Mouse (Mus musculus) midbrain, embryonic 13.5 days (tissue): ENCODE data around the gene Acaa1a. TPM values are rescaled to one million over a fixed set of nuclear protein-coding genes. Genes with fewer than 3 reads are reported as not detected.

Experiments used
- polyA plus RNA-seq: library from polyadenylated mRNA; unstranded; fragments of >200 nt; fragmentation: Nextera tagmentation; extraction: Ambion mirVana; gene quantifications from 2 replicates; pipeline ENCODE4 v1.2.1, GENCODE M21; 2015

The Acaa1a gene
- polyA plus RNA-seq, 1 experiment from 2014 or later = 100 TPM

Other genes starting within 250 kb of the Acaa1a start
- 20.0 and 21.0 TPM in 2 replicates for gene Plcd1, start 246.2 kb upstream of the Acaa1a start, polyA plus RNA-seq
- 0.75 and 0.81 TPM in 2 replicates for gene Dlec1, start 237.2 kb upstream of the Acaa1a start, polyA plus RNA-seq
- 1.4 TPM in 2 replicates for gene Acaa1b, start 182.6 kb upstream of the Acaa1a start, polyA plus RNA-seq
- not detected in 2 replicates for gene Gm47289, start 180.5 kb upstream of the Acaa1a start, polyA plus RNA-seq
- gene Slc22a13, start 130.6 kb upstream of the Acaa1a start, polyA plus RNA-seq = not detected in 2 replicates
- gene Oxsr1, start 17.2 kb upstream of the Acaa1a start, polyA plus RNA-seq = 13.0 and 13.7 TPM in 2 replicates
- gene Myd88, start 1.7 kb downstream of the Acaa1a start, polyA plus RNA-seq = 4.5 and 4.7 TPM in 2 replicates
- gene Xylb, start 17.7 kb downstream of the Acaa1a start, polyA plus RNA-seq = 1.9 and 3.4 TPM in 2 replicates
- gene Slc22a14, start 25.9 kb downstream of the Acaa1a start, polyA plus RNA-seq = 0.11 TPM in 1 of 2 replicates, not detected in the other
- 58.7 and 66.2 TPM in 2 replicates for gene Acvr2b, start 62.4 kb downstream of the Acaa1a start, polyA plus RNA-seq
- gene Exog, start 105.3 kb downstream of the Acaa1a start, polyA plus RNA-seq = 48.2 and 50.7 TPM in 2 replicates
- gene Scn5a, start 239.3 kb downstream of the Acaa1a start, polyA plus RNA-seq = 0.14 and 0.20 TPM in 2 replicates